ENCODE assay signal across 16 mouse cellular contexts in genomic region chr11:113652516-113652915, GRCm38 (mm10). TPM values are rescaled to one million over a fixed set of nuclear protein-coding genes. Genes with fewer than 3 reads are reported as not detected.
DNase-seq lines count a peak whose midpoint lies in the region; ATAC-seq lines count a peak whose summit lies in the region.
"Had no signal": no experiment of that assay in that cellular context is flagged by ENCODE, and none has a peak within 500 bp of the region (broad histone marks: within the 10 kb centered on the region; RNA-seq: fewer than 3 reads in every experiment).

No protein-coding gene starts in this region.

- H3K27ac ChIP-seq in forebrain, embryonic 12.5 days, result 0 out of 2 replicates have a peak overlapping the region, but pooled peaks have one; percentile 61
- H3K27ac ChIP-seq in forebrain, embryonic 16.5 days (ENCODE audit: low read length), result no peak overlapping the region
- 0 out of 2 replicates have a peak overlapping the region, but pooled peaks have one; percentile 17 for H3K27ac ChIP-seq in neural tube, embryonic 11.5 days (ENCODE audit: low read depth, low read length)
- H3K27ac ChIP-seq: gastrocnemius, adult 2 months; left cerebral cortex, adult 2 months; limb, embryonic 15.5 days; macrophage; stomach, postnatal 0 days had no signal

- H3K9ac ChIP-seq in forebrain, embryonic 12.5 days, result no peak overlapping the region; the same call in 1 of the 2 replicates
- no peak overlapping the region for H3K9ac ChIP-seq in forebrain, embryonic 16.5 days (replicated peaks; ENCODE audit: low read depth, low read length)
- no peak overlapping the region for H3K9ac ChIP-seq in neural tube, embryonic 11.5 days (ENCODE audit: low read length)
- H3K9ac ChIP-seq: limb, embryonic 15.5 days had no signal

- no peak for ATAC-seq in forebrain, embryonic 12.5 days (ENCODE audit: low FRiP score)
- ATAC-seq in forebrain, embryonic 16.5 days, result no peak
- ATAC-seq in neural tube, embryonic 11.5 days (ENCODE audit: insufficient read depth, low FRiP score, low TSS enrichment), result no peak
- ATAC-seq: CD4-positive, CD25-positive, alpha-beta regulatory T cell, adult 4 months had no signal

- WGBS in forebrain, embryonic 12.5 days, result 95% methylated on average over 6 of the region's 6 CpGs
- WGBS in forebrain, embryonic 16.5 days, result 93% methylated on average over 6 of the region's 6 CpGs
- 88% methylated on average over 6 of the region's 6 CpGs for WGBS in neural tube, embryonic 11.5 days

- intact Hi-C loops in heart, postnatal 36 days (cut with DNase I), result no loop called here

- H3K27me3 ChIP-seq in forebrain, embryonic 12.5 days, result peaks cover 4% of the 10 kb centered on the region; the same call in 1 of the 2 replicates
- no peaks in the 10 kb centered on the region for H3K27me3 ChIP-seq in forebrain, embryonic 16.5 days (replicated peaks; ENCODE audit: control insufficient read depth, insufficient read depth, low read length)
- H3K27me3 ChIP-seq in neural tube, embryonic 11.5 days (ENCODE audit: control insufficient read depth, insufficient read depth, low read length), result no peaks in the 10 kb centered on the region
- H3K27me3 ChIP-seq: limb, embryonic 15.5 days had no signal

- no peak for DNase-seq in neural tube, embryonic 11.5 days (ENCODE audit: low spot score)
- DNase-seq in neural tube, embryonic 10.5 days (ENCODE audit: extremely low spot score, low spot score), result no peak
- peak; percentile 65 for DNase-seq in kidney, postnatal 14 days
- no peak for DNase-seq in lung, postnatal 4 days
- DNase-seq in heart, postnatal 36 days, result no peak
- DNase-seq: adrenal gland, postnatal 36 days had no signal

- H3K4me3 ChIP-seq in forebrain, embryonic 12.5 days (replicated peaks), result no peak overlapping the region
- H3K4me3 ChIP-seq in forebrain, embryonic 16.5 days (replicated peaks; ENCODE audit: low read length), result no peak overlapping the region
- H3K4me3 ChIP-seq in neural tube, embryonic 11.5 days (ENCODE audit: low read depth, low read length), result no peak overlapping the region
- H3K4me3 ChIP-seq: forebrain, embryonic 10.5 days; gastrocnemius, adult 2 months; left cerebral cortex, adult 2 months; limb, embryonic 15.5 days had no signal

- no peak overlapping the region for H3K4me2 ChIP-seq in forebrain, embryonic 12.5 days
- no peak overlapping the region for H3K4me2 ChIP-seq in forebrain, embryonic 16.5 days (ENCODE audit: low read length)
- H3K4me2 ChIP-seq in neural tube, embryonic 11.5 days (ENCODE audit: low read depth), result no peak overlapping the region
- H3K4me2 ChIP-seq: limb, embryonic 15.5 days; midbrain, embryonic 11.5 days had no signal

- H3K4me1 ChIP-seq in forebrain, embryonic 12.5 days, result peaks cover 29% of the 10 kb centered on the region
- H3K4me1 ChIP-seq in forebrain, embryonic 16.5 days (replicated peaks; ENCODE audit: control insufficient read depth, insufficient read depth, low read length), result peaks cover 31% of the 10 kb centered on the region
- H3K4me1 ChIP-seq in neural tube, embryonic 11.5 days (ENCODE audit: control insufficient read depth, insufficient read depth, low read length), result peaks cover 10% of the 10 kb centered on the region

- no peaks in the 10 kb centered on the region for H3K9me3 ChIP-seq in forebrain, embryonic 12.5 days
- no peaks in the 10 kb centered on the region for H3K9me3 ChIP-seq in forebrain, embryonic 16.5 days (ENCODE audit: control insufficient read depth, low read length)
- H3K9me3 ChIP-seq in neural tube, embryonic 11.5 days (ENCODE audit: control insufficient read depth, low read length), result no peaks in the 10 kb centered on the region
- H3K9me3 ChIP-seq: forebrain, embryonic 10.5 days; limb, embryonic 15.5 days had no signal

- H3K36me3 ChIP-seq in forebrain, embryonic 12.5 days (replicated peaks), result peaks cover 59% of the 10 kb centered on the region
- H3K36me3 ChIP-seq in forebrain, embryonic 16.5 days (ENCODE audit: control insufficient read depth, insufficient read depth), result peaks cover 33% of the 10 kb centered on the region
- H3K36me3 ChIP-seq in neural tube, embryonic 11.5 days (ENCODE audit: control insufficient read depth, insufficient read depth, low read length), result peaks cover 12% of the 10 kb centered on the region

RNA-seq across cellular contexts. Expression of gene Slc39a11, which starts 2.6 kb away (rescaled TPM):
- 23.9 and 25.1 TPM in 2 replicates for polyA plus RNA-seq in forebrain, embryonic 12.5 days (2016; fragmentation: Nextera tagmentation; extraction: Ambion mirVana)
- polyA plus RNA-seq in forebrain, embryonic 16.5 days (2015; fragmentation: Nextera tagmentation; extraction: Ambion mirVana), result 41.6 and 44.4 TPM in 2 replicates
- 20.1 and 20.5 TPM in 2 replicates for polyA plus RNA-seq in neural tube, embryonic 11.5 days (2014; fragmentation: Nextera tagmentation; extraction: Ambion mirVana)
- 1 to 10 TPM; 2.6 to 3.9 TPM for total RNA-seq in heart, postnatal 36 days (2021)

RNA-seq across cellular contexts. Expression of gene Cog1, which starts 3.5 kb away (rescaled TPM):
- 35.3 and 38.3 TPM in 2 replicates for polyA plus RNA-seq in forebrain, embryonic 12.5 days (2016; fragmentation: Nextera tagmentation; extraction: Ambion mirVana)
- 35.5 and 36.3 TPM in 2 replicates for polyA plus RNA-seq in forebrain, embryonic 16.5 days (2015; fragmentation: Nextera tagmentation; extraction: Ambion mirVana)
- 44.3 and 47.7 TPM in 2 replicates for polyA plus RNA-seq in neural tube, embryonic 11.5 days (2014; fragmentation: Nextera tagmentation; extraction: Ambion mirVana)
- total RNA-seq in heart, postnatal 36 days (2021), result 10 to 100 TPM; 17.6 to 18.3 TPM

RNA-seq across cellular contexts. Expression of gene Fam104a, which starts 31.4 kb away (rescaled TPM):
- polyA plus RNA-seq in forebrain, embryonic 12.5 days (2016; fragmentation: Nextera tagmentation; extraction: Ambion mirVana), result 53.2 and 56.7 TPM in 2 replicates
- 43.0 and 43.4 TPM in 2 replicates for polyA plus RNA-seq in forebrain, embryonic 16.5 days (2015; fragmentation: Nextera tagmentation; extraction: Ambion mirVana)
- polyA plus RNA-seq in neural tube, embryonic 11.5 days (2014; fragmentation: Nextera tagmentation; extraction: Ambion mirVana), result 57.3 and 57.9 TPM in 2 replicates
- 10 to 100 TPM; 14.9 to 15.6 TPM for total RNA-seq in heart, postnatal 36 days (2021)

RNA-seq across cellular contexts. Expression of gene D11Wsu47e, which starts 31.7 kb away (rescaled TPM):
- 24.5 and 25.7 TPM in 2 replicates for polyA plus RNA-seq in forebrain, embryonic 12.5 days (2016; fragmentation: Nextera tagmentation; extraction: Ambion mirVana)
- polyA plus RNA-seq in forebrain, embryonic 16.5 days (2015; fragmentation: Nextera tagmentation; extraction: Ambion mirVana), result 24.4 and 26.1 TPM in 2 replicates
- polyA plus RNA-seq in neural tube, embryonic 11.5 days (2014; fragmentation: Nextera tagmentation; extraction: Ambion mirVana), result 24.5 and 25.5 TPM in 2 replicates
- total RNA-seq in heart, postnatal 36 days (2021), result 1 to 10 TPM; 6.3 to 8.2 TPM

RNA-seq across cellular contexts. Expression of gene Sstr2, which starts 33.4 kb away (rescaled TPM):
- 22.4 and 25.4 TPM in 2 replicates for polyA plus RNA-seq in forebrain, embryonic 12.5 days (2016; fragmentation: Nextera tagmentation; extraction: Ambion mirVana)
- 70.3 and 87.5 TPM in 2 replicates for polyA plus RNA-seq in forebrain, embryonic 16.5 days (2015; fragmentation: Nextera tagmentation; extraction: Ambion mirVana)
- polyA plus RNA-seq in neural tube, embryonic 11.5 days (2014; fragmentation: Nextera tagmentation; extraction: Ambion mirVana), result 20.5 and 23.8 TPM in 2 replicates
- not detected for total RNA-seq in heart, postnatal 36 days (2021)
- total RNA-seq: gastrocnemius, adult 2 months had no signal
- polyA plus RNA-seq: macrophage had no signal
